Mouse (Mus musculus): ENCODE results near the gene Tecr. TPM values are rescaled to one million over a fixed set of nuclear protein-coding genes. Genes with fewer than 3 reads are reported as not detected.

Tecr gene
- 122 and 449 TPM in 2 replicates for polyA plus RNA-seq (2012; ENCODE audit: low replicate concordance)

GRCm38 (mm10) chr8:83607661-83608397 lies at the start of gene Tecr, which contains the start of gene Dnajb1:
Gene Tecr (minus strand): TSS chr8:83607971.
Gene Dnajb1 (plus strand): TSS chr8:83608193.

GRCm38 (mm10) chr8:83652030-83652743 lies 44.4 kb upstream of the Tecr start, which contains the start of gene Gipc1:
Gene Gipc1 (plus strand): TSS chr8:83652677.

GRCm38 (mm10) chr8:83566469-83567395 lies 41.0 kb downstream of the Tecr start, which contains the start of gene Ndufb7:
Gene Ndufb7 (plus strand): TSS chr8:83566671.

GRCm38 (mm10) chr8:83535736-83536135 lies 72.0 kb downstream of the Tecr start, which contains the start of gene Olfr370:
Gene Olfr370 (plus strand): TSS chr8:83535780.

Other genes starting within 250 kb of the Tecr start
- not detected in 2 replicates for gene Clgn, start 218.1 kb downstream of the Tecr start, polyA plus RNA-seq (2012; ENCODE audit: low replicate concordance)
- 1.8 and 2.7 TPM in 2 replicates for gene Scoc, start 149.6 kb downstream of the Tecr start, polyA plus RNA-seq (2012; ENCODE audit: low replicate concordance)
- gene Olfr370, start 72.2 kb downstream of the Tecr start, polyA plus RNA-seq (2012; ENCODE audit: low replicate concordance) = not detected in 2 replicates
- 70.9 and 152 TPM in 2 replicates for gene Ndufb7, start 41.3 kb downstream of the Tecr start, polyA plus RNA-seq (2012; ENCODE audit: low replicate concordance)
- 63.7 and 72.2 TPM in 2 replicates for gene Dnajb1, start 222 bp upstream of the Tecr start, polyA plus RNA-seq (2012; ENCODE audit: low replicate concordance)
- gene Gipc1, start 44.7 kb upstream of the Tecr start, polyA plus RNA-seq (2012; ENCODE audit: low replicate concordance) = 61.0 and 66.6 TPM in 2 replicates
- 0.41 TPM in 1 of 2 replicates, not detected in the other for gene Ptger1, start 58.7 kb upstream of the Tecr start, polyA plus RNA-seq (2012; ENCODE audit: low replicate concordance)
- 94.5 and 107 TPM in 2 replicates for gene Pkn1, start 91.2 kb upstream of the Tecr start, polyA plus RNA-seq (2012; ENCODE audit: low replicate concordance)
- gene Ddx39, start 107.2 kb upstream of the Tecr start, polyA plus RNA-seq (2012; ENCODE audit: low replicate concordance) = 23.3 and 26.6 TPM in 2 replicates
- 52.4 and 93.7 TPM in 2 replicates for gene Adgre5, start 133.4 kb upstream of the Tecr start, polyA plus RNA-seq (2012; ENCODE audit: low replicate concordance)

Data from leukemia stem cell, adult 10-12 weeks (primary cell).